Mouse (Mus musculus) ES-CJ7 (cell line): ENCODE data around the gene Cbx1.
"Not testable (repeated sequence)": the region's sequence is repeated elsewhere in the genome, so short reads cannot be mapped to it uniquely, and the experiment has no call there.

Source experiments
- DNase-seq: peaks from one replicate; pipeline ENCODE4 v3.0.0; 2011; ENCODE audit warnings: low read depth, low spot score

Cbx1 gene

GRCm38 (mm10) chr11:96775063-96775462 lies 13.9 kb upstream of the Cbx1 start:
- DNase-seq, result no peak

DNA sequence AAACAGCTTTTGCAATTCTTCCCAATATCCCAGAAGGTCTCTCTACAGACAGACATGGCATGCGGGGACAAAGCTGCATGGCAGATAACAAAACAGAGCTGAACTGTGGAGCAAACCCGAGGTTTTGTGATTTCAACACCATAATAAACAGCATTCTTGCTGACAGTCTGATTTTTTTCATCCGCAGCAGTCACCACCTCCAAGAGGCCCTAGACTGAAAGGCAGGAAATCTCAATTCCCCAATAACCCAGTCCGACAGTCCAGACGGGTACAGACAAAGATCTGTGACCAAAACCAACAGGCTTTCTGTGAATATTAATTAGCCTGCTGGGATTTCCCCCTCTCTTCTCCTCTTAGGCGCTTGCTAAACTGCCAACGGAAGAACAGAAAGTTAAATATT lies 13.3 kb upstream of the Cbx1 start:
- DNase-seq, result no peak

DNA sequence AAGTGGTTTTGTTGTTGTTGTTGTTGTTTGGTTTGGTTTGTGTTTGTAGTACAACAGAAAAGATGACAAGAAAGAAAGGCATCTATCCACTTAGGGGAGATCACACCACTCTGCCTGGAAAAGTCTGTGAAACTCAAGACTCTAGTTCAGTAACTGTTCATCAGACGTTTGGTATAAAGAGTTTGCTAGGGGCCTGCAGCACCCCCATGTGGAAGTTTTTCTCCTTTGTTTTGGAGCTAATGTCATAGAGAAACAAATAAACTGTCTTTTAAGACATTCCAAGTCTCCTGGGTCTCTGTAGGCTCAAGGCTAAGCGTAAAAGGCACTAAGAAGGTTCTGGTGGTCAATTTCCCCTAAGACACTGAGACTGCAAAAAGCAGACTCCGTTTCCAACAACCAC lies 12.9 kb upstream of the Cbx1 start:
- DNase-seq, result no peak

- peak; percentile 99 for DNase-seq
These were observed 11.7 kb upstream of the Cbx1 start, which contains the start of gene Snx11 for GRCm38 (mm10) chr11:96776968-96777962. Gene Snx11 (minus strand): TSS chr11:96777559.

DNA sequence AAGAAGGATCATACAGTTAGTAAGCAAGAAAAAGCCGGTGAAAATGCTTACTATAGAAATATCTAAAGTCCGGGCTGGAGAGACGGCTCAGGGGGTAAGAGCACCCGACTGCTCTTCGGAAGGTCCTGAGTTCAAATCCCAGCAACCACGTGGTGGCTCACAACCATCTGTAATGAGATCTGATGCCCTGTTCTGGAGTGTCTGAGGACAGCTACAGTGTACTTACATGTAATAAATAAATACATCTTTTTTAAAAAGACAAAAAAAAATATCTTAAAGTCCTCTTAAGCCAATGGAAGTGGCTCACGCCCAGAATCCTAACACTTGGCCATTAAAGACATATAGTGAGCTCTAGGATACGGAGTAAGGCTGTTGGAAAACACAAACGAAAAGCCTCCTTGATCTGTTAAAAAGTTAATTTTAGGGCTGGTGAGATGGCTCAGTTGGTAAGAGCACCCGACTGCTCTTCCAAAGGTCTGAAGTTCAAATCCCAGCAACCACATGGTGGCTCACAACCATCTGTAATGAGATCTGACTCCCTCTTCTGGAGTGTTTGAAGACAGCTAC lies 10.8 kb upstream of the Cbx1 start:
- DNase-seq, result not testable (repeated sequence)

GRCm38 (mm10) chr11:96780306-96780705 lies 8.6 kb upstream of the Cbx1 start:
- peak; percentile 93 for DNase-seq

DNA sequence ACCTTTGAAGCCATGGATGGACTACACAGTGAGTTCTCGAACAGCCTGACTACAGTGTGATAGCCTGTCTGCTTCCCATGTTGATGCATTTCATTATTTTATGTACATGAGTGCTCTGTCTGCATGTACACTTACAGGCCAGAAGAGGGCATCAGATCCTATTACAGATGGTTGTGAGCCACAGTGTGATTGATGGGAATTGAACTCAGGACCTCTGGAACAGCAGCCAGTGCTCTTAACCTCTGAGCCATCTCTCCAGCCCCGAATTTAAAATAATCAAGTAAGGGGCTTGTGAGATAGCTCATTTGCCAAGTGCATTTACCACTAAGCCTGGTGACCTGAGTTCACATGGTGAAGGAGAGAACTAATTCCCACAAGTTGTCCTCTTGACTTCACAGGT lies 7.5 kb upstream of the Cbx1 start:
- peak; percentile 63 for DNase-seq

- peak; percentile 90 for DNase-seq
These were observed 4.1 kb upstream of the Cbx1 start for GRCm38 (mm10) chr11:96784847-96785246.

- DNase-seq, result peak; percentile 76
These were observed 2.0 kb upstream of the Cbx1 start for GRCm38 (mm10) chr11:96786731-96787450.

GRCm38 (mm10) chr11:96789990-96790389 lies 1.1 kb downstream of the Cbx1 start:
- peak; percentile 86 for DNase-seq

- peak; percentile 73 for DNase-seq
These were observed 1.8 kb downstream of the Cbx1 start for GRCm38 (mm10) chr11:96790681-96791080.

DNA sequence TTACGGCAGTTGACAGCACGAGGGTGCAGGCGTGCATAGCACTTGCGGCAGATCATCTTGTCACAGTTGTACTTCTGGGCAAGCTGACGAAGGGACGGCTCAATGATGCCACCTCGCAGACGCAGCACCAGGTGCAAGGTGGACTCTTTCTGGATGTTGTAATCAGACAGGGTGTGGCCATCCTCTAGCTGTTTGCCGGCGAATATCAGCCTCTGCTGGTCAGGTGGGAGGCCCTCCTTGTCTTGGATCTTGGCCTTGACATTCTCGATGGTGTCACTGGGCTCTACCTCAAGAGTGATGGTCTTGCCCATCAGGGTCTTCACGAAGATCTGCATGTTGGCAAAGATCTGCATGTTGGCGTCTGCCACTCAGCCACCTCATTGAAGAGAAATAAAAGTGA lies 6.6 kb downstream of the Cbx1 start:
- DNase-seq, result peak; percentile 58

DNA sequence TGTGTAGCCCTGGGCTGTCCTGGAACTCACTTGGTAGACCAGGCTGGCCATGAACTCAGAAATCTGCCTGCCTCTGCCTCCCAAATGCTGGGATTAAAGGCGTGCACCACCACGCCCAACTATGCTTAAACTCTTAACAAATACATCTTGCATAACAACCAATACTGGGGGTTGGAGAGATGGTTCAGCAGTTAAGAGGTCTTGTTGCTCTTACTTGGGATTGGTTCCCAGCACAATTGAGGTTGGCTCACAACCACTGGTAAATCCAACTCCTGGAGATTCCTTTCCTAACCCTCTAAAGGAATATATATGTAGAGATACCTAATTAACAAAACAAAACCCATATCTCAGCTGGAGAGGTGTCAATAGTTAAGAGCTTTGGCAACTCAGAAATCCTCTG lies 7.2 kb downstream of the Cbx1 start:
- DNase-seq, result peak; percentile 88

GRCm38 (mm10) chr11:96796586-96796985 lies 7.7 kb downstream of the Cbx1 start:
- DNase-seq, result peak; percentile 69

- no peak for DNase-seq
These were observed 10.6 kb downstream of the Cbx1 start for GRCm38 (mm10) chr11:96799511-96799910.

- DNase-seq, result no peak
These were observed 16.7 kb downstream of the Cbx1 start for GRCm38 (mm10) chr11:96805606-96806005.

- DNase-seq, result peak; percentile 70
These were observed 19.1 kb downstream of the Cbx1 start for GRCm38 (mm10) chr11:96808066-96808465.

GRCm38 (mm10) chr11:96809562-96810235 lies 20.8 kb downstream of the Cbx1 start:
- DNase-seq, result no peak

DNA sequence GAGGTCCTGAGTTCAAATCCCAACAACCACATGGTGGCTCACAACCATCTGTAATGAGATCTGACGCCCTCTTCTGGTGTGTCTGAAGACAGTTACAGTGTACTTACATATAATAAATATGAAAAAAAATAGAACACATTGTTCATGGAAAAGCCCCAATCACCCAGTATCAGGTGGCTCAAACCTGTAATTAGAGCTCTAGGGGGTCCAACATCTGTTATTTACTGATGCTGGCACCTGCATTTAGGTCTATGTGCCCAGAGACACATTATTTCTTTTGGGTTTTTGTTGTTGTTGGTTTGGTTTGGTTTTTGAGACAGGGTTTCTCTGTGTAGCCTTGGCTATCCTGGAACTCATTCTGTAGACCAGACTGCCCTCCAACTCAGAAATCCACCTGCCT lies 22.3 kb downstream of the Cbx1 start:
- DNase-seq, result not testable (repeated sequence)

DNA sequence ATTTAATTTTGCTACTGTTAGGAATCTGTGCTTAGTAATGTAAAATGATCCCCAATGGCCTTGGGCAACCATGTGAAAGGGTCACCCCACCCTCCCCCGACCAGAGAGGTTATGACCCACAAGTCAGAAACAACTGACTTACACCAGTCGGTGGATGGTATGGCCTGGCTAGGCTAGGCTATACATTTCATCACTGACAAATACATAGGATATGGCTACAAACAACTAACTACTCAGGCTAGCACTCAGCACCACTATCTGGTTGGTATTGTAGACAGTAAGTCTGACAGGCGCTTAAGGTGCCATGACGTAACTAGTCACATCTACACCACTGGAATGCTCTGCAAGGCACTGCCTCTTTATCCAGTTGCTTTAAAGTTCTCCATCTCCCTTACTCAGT lies 24.5 kb downstream of the Cbx1 start:
- DNase-seq, result no peak

DNA sequence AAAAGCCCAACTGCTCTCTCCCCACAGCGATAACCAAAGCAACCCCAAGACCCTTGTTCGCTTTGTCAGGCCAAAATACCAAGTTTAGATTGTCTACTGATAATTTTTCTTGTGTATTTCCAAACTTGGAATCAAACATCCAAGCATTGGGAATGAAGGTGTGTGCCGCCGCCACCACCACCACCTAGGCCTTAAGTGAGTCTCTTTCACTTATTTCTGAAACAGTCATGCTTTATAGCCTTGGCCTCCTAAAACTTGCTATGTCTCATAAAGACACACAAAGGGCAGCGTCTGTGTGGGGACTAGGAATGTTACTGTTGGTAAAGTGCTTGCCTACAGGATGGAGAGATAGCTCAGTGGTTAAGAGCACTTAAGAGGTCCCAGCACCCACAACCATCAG lies 25.0 kb downstream of the Cbx1 start:
- no peak for DNase-seq

DNA sequence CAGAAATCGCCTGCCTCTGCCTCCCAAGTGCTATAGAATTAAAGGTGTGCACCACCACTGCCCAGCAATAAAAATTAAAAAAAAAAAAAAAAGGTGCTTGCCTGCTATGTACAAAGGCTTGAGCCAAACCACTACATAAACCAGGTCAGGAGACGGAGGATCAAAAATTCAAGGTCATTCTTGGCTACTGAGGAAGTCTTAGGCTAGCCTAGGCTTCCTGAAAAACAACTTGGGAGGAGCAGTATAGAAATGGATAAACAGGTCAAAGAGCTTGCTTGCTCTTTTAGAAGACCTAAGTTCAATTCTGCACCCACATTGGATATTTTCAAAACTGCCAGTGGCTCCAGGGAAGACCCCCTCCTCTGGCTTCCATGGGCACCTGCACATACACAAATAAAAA lies 25.5 kb downstream of the Cbx1 start:
- DNase-seq, result no peak
